Mouse (Mus musculus) heart, embryonic 15.5 days (tissue): ENCODE measurements at regions not wholly inside any gene's neighbourhood (a gene's known extent, or its start where the extent isn't known, plus 50 kb on each side); places are given as distances from the start of the nearest gene placed in this dataset.
A peak's percentile ranks its signal among the peaks of the same experiment; 100 is the strongest.

Source experiments
- ATAC-seq: fragments of 200-750 bp; cut with Nextera tagmentation; replicated peaks from 2 replicates; pipeline ENCODE4 v1.8.0; 2017; ENCODE audit warnings: low read depth, moderate TSS enrichment; ENCODE audit not compliant: insufficient number of reproducible peaks, insufficient read depth, low FRiP score
- H3K27ac ChIP-seq: fragments of 300-500 bp; sonication (generic); 2 replicates; pipeline ENCODE4 v1.5.1; 2015; ENCODE audit warnings: mild to moderate bottlenecking, inconsistent platforms
- H3K27me3 ChIP-seq: fragments of 300-500 bp; sonication (generic); 2 replicates; pipeline ENCODE4 v1.6.1; 2015; ENCODE audit warnings: inconsistent platforms
- H3K36me3 ChIP-seq: fragments of 300-500 bp; sonication (generic); 2 replicates; pipeline ENCODE4 v1.6.1; 2015; ENCODE audit warnings: mild to moderate bottlenecking, inconsistent platforms
- H3K4me1 ChIP-seq: fragments of 300-500 bp; sonication (generic); replicated peaks from 2 replicates; pipeline ENCODE4 v1.6.1; 2015; ENCODE audit warnings: inconsistent platforms
- H3K4me2 ChIP-seq: fragments of 300-500 bp; sonication (generic); 2 replicates; pipeline ENCODE4 v1.6.1; 2015; ENCODE audit warnings: inconsistent platforms, mild to moderate bottlenecking, moderate library complexity
- H3K4me3 ChIP-seq: fragments of 300-500 bp; sonication (generic); 2 replicates; pipeline ENCODE4 v1.5.1; 2015; ENCODE audit warnings: mild to moderate bottlenecking, inconsistent platforms
- H3K9ac ChIP-seq: fragments of 300-500 bp; sonication (generic); 2 replicates; pipeline ENCODE4 v1.6.1; 2015; ENCODE audit warnings: mild to moderate bottlenecking, inconsistent platforms
- H3K9me3 ChIP-seq: fragments of 300-500 bp; sonication (generic); replicated peaks from 2 replicates; pipeline ENCODE4 v1.6.1; 2016; ENCODE audit warnings: inconsistent platforms
- WGBS: fragments of 180-500 bp; shearing (Covaris S2); methylation state at CpG from one replicate; pipeline ENCODE4 v1.1.7; 2015; ENCODE audit warnings: mixed read lengths; 5-methylcytosine and 5-hydroxymethylcytosine counted together

DNA sequence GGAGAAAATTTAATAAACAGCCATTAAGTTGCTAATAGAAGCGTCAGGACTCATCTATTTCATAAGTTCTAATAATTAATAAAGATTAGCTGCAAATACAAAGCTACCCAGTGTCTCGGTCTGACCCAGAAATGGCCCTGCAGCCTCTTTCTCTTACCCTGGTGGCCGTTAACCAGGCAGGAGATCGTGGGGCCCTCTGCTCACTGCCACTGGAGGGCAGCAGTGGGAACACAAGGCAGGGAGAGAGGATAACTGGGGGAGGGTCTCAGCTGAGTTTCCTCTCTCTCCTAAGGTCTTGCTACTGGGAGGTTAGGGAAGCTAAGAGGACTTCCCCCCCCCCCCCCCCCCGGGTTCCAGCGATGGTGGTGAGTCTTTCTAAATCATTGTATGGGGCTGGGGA lies 85.7 kb downstream of the Rpl14 start:
- Histone ChIP-seq H3K9ac (no peak overlapping the region), H3K27me3 (peaks cover 13% of the 10 kb centered on the region; the same call in 1 of the 2 replicates), H3K4me2 (no peak overlapping the region), H3K9me3 (no peaks in the 10 kb centered on the region), H3K27ac (no peak overlapping the region), H3K4me3 (no peak overlapping the region), H3K4me1 (no peaks in the 10 kb centered on the region), H3K36me3 (no peaks in the 10 kb centered on the region)
- no peak for ATAC-seq
- 30% methylated on average over 5 of the region's 6 CpGs for WGBS

DNA sequence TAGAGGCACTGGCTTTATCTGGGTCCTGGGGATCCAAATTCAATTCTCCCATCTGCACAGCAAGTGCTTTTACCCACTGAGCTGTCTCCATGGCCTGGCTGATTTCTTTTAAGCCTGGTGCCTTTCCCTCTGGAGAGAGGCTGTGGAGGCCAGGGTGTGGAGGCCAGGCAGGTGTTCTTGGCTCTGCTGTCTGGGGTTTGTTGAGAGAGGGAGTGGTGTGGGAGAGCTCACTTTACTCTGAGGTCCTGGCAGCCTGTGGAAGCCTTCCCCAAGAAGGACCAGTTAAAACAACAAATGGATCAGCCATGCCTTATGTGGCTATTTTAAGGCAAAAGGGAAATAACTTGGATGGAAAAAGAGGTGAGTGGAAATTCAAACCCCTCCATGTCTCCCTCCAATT lies 86.5 kb downstream of the Rpl14 start:
- no peak for ATAC-seq
- Histone ChIP-seq H3K4me2 (no peak overlapping the region), H3K36me3 (no peaks in the 10 kb centered on the region), H3K4me3 (no peak overlapping the region), H3K27me3 (peaks cover 13% of the 10 kb centered on the region; the same call in 1 of the 2 replicates), H3K4me1 (no peaks in the 10 kb centered on the region), H3K27ac (peak overlapping the region; percentile 40), H3K9me3 (no peaks in the 10 kb centered on the region), H3K9ac (no peak overlapping the region)

DNA sequence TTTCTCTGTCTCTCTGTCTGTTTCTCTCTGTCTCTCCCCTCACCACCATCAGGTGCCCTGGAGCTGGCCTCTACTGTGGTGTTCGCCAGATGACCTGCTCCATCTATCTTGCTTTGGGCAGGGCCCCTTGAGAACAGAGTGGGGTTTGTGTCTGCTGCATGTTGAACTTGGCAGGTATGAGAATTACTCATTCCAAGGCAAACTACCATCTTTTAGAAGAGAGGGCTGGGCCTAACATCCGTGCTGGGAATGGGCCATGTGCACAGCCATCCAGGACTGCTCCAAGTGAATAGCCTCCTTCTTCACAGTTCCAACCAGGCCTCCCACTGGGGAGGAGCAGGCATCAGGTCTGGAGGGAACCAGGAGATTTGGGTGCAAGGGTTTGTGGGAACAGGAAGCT lies 87.3 kb downstream of the Rpl14 start:
- 69% methylated on average over 2 of the region's 2 CpGs for WGBS
- H3K27me3 ChIP-seq, result 0 out of 2 replicates have a peak, but pooled peaks cover 10% of the 10 kb centered on the region
- H3K4me2 ChIP-seq, result no peak overlapping the region
- no peaks in the 10 kb centered on the region for H3K4me1 ChIP-seq
- 0 out of 2 replicates have a peak overlapping the region, but pooled peaks have one; percentile 40 for H3K27ac ChIP-seq
- no peaks in the 10 kb centered on the region for H3K36me3 ChIP-seq
- H3K9ac ChIP-seq, result no peak overlapping the region
- no peaks in the 10 kb centered on the region for H3K9me3 ChIP-seq
- H3K4me3 ChIP-seq, result no peak overlapping the region
- ATAC-seq, result peak; percentile 63

DNA sequence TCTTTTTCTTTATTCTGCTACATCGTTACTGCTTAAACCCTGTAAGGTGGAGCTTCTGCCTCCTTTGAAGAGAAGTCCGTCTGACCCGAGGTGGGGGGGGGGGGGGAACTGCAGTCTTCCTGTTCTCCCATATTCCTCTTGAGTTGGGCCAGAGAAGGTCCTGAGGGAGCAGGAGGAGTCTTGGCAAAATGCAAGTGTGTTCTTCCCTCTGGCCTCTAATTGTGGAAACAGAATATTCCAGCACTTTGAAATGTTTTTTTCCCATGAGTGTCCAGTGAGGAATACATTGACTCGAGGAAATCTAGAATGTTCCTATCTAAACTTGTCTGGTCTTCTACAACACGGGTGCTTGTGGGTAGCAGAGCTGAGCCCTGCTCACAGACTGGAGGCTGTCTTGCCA lies 90.0 kb downstream of the Rpl14 start:
- 0 out of 2 replicates have a peak, but pooled peaks cover 1% of the 10 kb centered on the region for H3K27me3 ChIP-seq
- H3K27ac ChIP-seq, result no peak overlapping the region
- no peak for ATAC-seq
- H3K4me3 ChIP-seq, result no peak overlapping the region
- 56% methylated on average over 5 of the region's 5 CpGs for WGBS
- H3K36me3 ChIP-seq, result no peaks in the 10 kb centered on the region
- no peaks in the 10 kb centered on the region for H3K4me1 ChIP-seq
- H3K9ac ChIP-seq, result no peak overlapping the region
- H3K4me2 ChIP-seq, result no peak overlapping the region
- H3K9me3 ChIP-seq, result no peaks in the 10 kb centered on the region

DNA sequence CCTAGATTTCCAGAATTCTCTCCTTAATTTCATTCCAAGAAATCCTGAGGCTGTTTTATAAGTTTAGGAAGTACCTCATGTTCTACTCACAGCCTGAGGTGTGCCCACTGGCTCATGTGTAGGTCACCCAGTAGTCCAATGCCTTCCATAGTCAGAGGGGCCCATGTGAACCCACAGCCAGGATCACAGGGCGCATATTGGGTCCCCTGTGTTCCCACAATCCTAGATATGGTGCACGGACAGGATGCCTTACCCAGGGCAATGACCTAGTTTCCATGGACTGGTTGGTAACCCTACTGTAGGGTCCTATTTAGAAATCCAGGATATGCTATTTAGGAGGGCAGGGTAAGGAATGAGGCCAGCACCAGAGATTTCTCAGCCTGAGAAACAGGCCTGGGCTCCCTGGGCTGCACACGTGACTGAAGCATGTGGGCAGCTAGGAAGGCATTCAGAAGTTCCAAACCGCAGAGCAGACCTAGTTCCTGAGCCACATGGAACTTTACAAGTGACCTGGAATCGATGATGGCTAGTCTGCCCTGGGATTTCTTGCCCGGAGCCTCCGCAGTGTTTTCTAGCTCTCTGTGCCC lies 90.5 kb downstream of the Rpl14 start:
- no peak overlapping the region for H3K9ac ChIP-seq
- no peak overlapping the region for H3K27ac ChIP-seq
- no peak overlapping the region for H3K4me3 ChIP-seq
- H3K36me3 ChIP-seq, result no peaks in the 10 kb centered on the region
- H3K27me3 ChIP-seq, result no peaks in the 10 kb centered on the region
- no peaks in the 10 kb centered on the region for H3K9me3 ChIP-seq
- H3K4me2 ChIP-seq, result no peak overlapping the region
- ATAC-seq, result no peak
- no peaks in the 10 kb centered on the region for H3K4me1 ChIP-seq
- WGBS, result 84% methylated on average over 7 of the region's 7 CpGs

DNA sequence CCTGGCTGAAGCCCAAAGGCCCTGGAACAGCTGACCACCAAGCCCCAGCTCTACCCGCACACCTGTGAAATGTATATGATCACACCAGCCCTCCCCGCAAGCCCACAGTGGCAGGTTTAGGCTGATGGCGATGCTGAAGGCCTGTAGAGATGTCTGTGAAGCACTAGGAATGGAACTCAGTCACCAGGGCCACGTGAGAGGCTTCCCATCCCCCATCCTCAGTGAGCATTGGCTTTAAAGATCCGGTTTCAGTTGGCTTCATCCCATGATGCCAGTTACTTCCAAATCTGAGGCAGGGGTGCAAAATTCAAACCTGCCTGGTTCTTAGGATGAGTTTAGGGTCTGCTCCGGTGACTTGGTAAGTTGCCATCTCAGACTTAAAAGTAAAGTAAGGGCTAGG lies 91.9 kb downstream of the Rpl14 start:
- no peak overlapping the region for H3K4me2 ChIP-seq
- WGBS, result 53% methylated on average over 6 of the region's 6 CpGs
- H3K4me3 ChIP-seq, result no peak overlapping the region
- H3K27ac ChIP-seq, result no peak overlapping the region
- no peak for ATAC-seq
- H3K9ac ChIP-seq, result no peak overlapping the region; the same call in 1 of the 2 replicates
- no peaks in the 10 kb centered on the region for H3K9me3 ChIP-seq
- no peaks in the 10 kb centered on the region for H3K4me1 ChIP-seq
- no peaks in the 10 kb centered on the region for H3K36me3 ChIP-seq
- H3K27me3 ChIP-seq, result no peaks in the 10 kb centered on the region

DNA sequence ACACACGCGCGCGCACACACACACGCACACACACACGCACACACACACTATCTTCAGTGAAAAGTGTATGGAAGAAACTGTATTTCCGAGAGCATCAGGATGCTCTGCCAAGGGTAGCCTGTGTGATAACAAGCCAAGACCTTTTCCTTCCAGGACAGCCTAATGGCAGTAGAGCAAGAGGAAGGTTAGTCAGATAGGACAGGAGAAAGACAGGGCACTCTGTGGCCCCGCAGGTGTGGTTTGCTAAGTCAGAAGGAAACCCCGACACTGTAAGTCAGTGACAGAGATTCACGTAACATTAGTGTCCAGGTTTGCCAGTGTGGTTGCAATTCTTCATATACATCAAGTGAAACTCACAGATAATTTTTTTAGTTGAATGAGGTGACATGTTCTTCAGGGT lies 92.8 kb downstream of the Rpl14 start:
- no peaks in the 10 kb centered on the region for H3K36me3 ChIP-seq
- H3K9ac ChIP-seq, result no peak overlapping the region
- ATAC-seq, result no peak
- H3K4me3 ChIP-seq, result no peak overlapping the region
- no peak overlapping the region for H3K27ac ChIP-seq
- no peak overlapping the region for H3K4me2 ChIP-seq
- H3K4me1 ChIP-seq, result no peaks in the 10 kb centered on the region
- 89% methylated on average over 10 of the region's 10 CpGs for WGBS
- H3K27me3 ChIP-seq, result no peaks in the 10 kb centered on the region
- H3K9me3 ChIP-seq, result no peaks in the 10 kb centered on the region

DNA sequence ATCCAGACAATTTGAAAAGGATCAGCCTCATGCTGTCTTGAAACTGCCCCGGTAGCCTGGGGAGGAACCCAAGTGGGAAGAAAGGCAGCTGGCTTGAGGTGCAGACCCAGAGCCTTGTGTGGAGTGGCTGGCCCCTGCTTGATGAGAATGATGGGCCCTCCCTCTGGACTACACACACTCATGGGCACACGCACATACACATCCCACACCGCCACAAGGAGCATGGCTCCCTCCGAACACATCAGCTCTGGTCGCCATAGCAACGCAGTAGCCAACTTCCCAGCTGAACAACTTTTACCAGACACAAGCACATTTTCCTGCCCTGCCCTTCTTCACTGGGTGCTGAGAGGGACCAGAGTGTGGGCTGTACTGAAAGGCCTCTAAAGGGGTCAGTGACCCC lies 101.2 kb downstream of the Rpl14 start:
- Histone ChIP-seq H3K9ac (no peak overlapping the region), H3K4me1 (peaks cover 15% of the 10 kb centered on the region), H3K27ac (no peak overlapping the region), H3K4me3 (no peak overlapping the region), H3K4me2 (no peak overlapping the region), H3K9me3 (no peaks in the 10 kb centered on the region), H3K27me3 (peaks cover 13% of the 10 kb centered on the region), H3K36me3 (no peaks in the 10 kb centered on the region)
- WGBS, result 46% methylated on average over 6 of the region's 6 CpGs
- ATAC-seq, result no peak

DNA sequence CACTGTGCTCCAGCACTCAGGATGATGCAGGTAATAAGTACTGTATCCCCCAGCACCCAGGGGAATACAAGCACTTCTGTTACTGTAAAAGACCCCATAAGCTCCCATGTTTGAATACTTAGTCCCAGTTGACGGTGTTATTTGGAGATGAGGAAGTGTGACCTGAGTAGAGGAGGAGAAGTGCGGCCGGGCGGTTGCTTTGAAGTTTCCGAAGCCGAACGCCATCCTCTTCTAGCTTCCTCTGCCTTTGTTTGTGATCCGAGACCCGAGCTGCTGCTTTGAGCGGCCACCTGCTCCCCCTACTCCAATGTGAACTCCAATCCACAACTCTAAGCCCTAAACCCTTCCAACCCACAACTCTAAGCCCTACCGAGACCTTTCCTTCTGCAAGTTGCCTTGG lies 103.6 kb downstream of the Rpl14 start:
- Histone ChIP-seq H3K36me3 (no peaks in the 10 kb centered on the region), H3K4me3 (peak overlapping the region; percentile 43), H3K4me2 (peak overlapping the region; percentile 78), H3K27ac (no peak overlapping the region), H3K27me3 (peaks cover 13% of the 10 kb centered on the region), H3K9me3 (no peaks in the 10 kb centered on the region), H3K4me1 (peaks cover 19% of the 10 kb centered on the region), H3K9ac (no peak overlapping the region)
- no peak for ATAC-seq
- 5% methylated on average over 11 of the region's 11 CpGs for WGBS

DNA sequence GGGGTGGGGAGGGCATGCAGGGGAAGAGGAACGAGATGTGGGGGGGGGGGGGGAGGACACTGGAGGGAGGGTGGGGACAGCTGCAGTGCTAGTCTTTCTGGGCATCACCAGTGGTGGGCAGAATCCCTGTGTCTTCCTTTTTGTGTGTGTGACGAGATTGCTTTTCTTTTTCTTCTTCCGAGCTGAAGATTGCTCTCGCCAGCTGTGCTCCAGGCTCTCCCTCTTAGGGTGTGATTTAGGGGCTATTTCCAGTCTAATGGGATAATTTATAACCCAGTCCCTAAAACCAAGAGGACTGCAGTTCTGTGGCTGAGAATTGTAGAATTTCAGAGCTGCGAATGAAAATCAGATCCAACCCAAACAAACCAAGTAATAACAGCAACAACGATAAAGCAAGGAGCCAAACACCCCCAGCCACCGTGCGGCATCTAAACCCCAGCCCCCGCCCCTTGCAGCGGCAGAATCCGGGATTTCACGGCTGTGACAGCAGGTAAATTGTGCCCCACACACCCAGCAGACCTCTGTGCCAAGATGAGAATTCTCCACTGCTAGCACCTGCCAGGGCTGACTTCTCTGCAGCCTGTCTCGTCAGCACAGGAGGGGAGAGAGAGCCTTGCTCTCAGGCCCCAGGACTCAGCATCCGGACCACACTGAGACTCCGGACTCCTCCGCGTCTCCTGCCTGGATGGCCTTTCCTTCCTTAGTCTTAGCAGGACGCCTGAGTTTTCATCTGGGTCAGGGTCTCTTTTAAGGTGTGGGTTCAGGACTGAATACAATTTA lies 104.3 kb downstream of the Rpl14 start:
- WGBS, result 3% methylated on average over 18 of the region's 18 CpGs

DNA sequence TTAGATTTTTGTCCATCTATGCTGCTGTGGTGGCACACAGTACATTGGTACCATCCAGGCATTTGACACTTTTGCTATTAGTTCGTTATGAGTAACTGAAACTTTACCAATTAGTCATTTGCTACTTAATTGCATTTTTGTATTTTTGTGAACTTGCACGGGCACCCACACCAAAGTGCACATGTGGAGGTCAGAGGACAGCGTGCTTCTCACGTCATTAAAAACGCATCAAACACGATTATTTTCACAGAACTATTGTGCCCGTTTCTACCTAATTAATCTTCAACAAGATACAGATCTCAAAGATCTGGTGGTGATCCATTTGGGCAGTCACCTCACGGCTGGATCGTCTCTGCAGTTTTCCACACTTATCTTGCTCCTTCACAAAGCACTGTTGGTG lies 105.1 kb downstream of the Rpl14 start:
- Histone ChIP-seq H3K4me1 (peaks cover 20% of the 10 kb centered on the region), H3K27ac (no peak overlapping the region), H3K9ac (no peak overlapping the region), H3K4me3 (no peak overlapping the region), H3K4me2 (peak overlapping the region; percentile 78), H3K9me3 (no peaks in the 10 kb centered on the region), H3K36me3 (no peaks in the 10 kb centered on the region), H3K27me3 (peaks cover 13% of the 10 kb centered on the region)
- ATAC-seq, result no peak
- WGBS, result 38% methylated on average over 9 of the region's 9 CpGs

More for the DNA sequence above, 104.3 kb downstream of the Rpl14 start:
- H3K27ac ChIP-seq, result no peak overlapping the region
- H3K9ac ChIP-seq, result peak overlapping the region; percentile 48
- H3K36me3 ChIP-seq, result no peaks in the 10 kb centered on the region
- ATAC-seq, result no peak
- no peaks in the 10 kb centered on the region for H3K9me3 ChIP-seq
- H3K4me3 ChIP-seq, result peak overlapping the region; percentile 43
- H3K4me1 ChIP-seq, result peaks cover 20% of the 10 kb centered on the region
- peak overlapping the region; percentile 78 for H3K4me2 ChIP-seq
- H3K27me3 ChIP-seq, result peaks cover 13% of the 10 kb centered on the region

DNA sequence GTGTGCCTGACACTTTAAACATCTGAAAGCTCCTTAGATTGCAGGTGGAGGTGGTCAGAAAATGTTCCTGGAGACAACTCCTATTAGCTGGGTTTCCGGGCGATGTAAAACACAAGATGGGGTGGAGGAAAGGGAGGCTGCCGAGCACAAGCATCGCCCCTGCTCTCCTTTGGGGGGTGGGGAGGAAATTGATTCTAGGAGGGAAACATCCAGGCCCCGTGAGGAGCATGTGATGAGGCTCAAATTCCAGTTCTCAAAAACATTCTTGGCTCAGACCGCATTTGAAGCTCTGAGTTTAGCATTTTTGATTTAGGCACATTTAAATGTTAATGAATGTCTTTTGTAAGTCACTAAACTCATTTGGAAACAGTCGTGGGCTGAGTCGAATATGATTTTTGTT lies 105.5 kb downstream of the Rpl14 start:
- WGBS, result 51% methylated on average over 8 of the region's 8 CpGs
- Histone ChIP-seq H3K27me3 (peaks cover 13% of the 10 kb centered on the region), H3K9ac (no peak overlapping the region), H3K9me3 (no peaks in the 10 kb centered on the region), H3K4me1 (peaks cover 20% of the 10 kb centered on the region), H3K27ac (no peak overlapping the region), H3K36me3 (no peaks in the 10 kb centered on the region), H3K4me2 (no peak overlapping the region), H3K4me3 (no peak overlapping the region)
- ATAC-seq, result no peak
